Mouse (Mus musculus) megakaryocyte-erythroid progenitor cell, adult 5-6 weeks (primary cell): Measurements from ENCODE around the gene Mettl22. TPM values are rescaled to one million over a fixed set of nuclear protein-coding genes. Genes with fewer than 3 reads are reported as not detected.

Source experiments
- ATAC-seq: replicated peaks from 2 replicates; pipeline ENCODE4 v1.8.0; 2016; ENCODE audit warnings: mild to moderate bottlenecking, inconsistent platforms; ENCODE audit not compliant: severe bottlenecking, poor library complexity, low FRiP score, low TSS enrichment
- total RNA-seq, 2 experiments: library from RNA; stranded (forward) in 1 of 2; stranded (reverse) in 1 of 2; fragments of 200-1000, 215-1000 nt in 1 of 2; fragments of >200 nt in 1 of 2; fragmentation: Nextera tagmentation in 1 of 2; gene quantifications; 2 replicates each; pipeline ENCODE4 v1.2.3; 2014 to 2017

The Mettl22 gene
- total RNA-seq (2014; fragmentation: Nextera tagmentation) (27.1 and 47.9 TPM in 2 replicates), total RNA-seq (2017) (17.1 and 31.8 TPM in 2 replicates)

GRCm38 (mm10) chr16:8470603-8471481 is at the start of gene Mettl22:
Mettl22 (plus strand) TSS chr16:8470788.
- peak; percentile 90 for ATAC-seq

- no peak for ATAC-seq
These were observed 49.7 kb upstream of the Mettl22 start for GRCm38 (mm10) chr16:8420842-8421241.

GRCm38 (mm10) chr16:8423626-8424114 is 46.9 kb upstream of the Mettl22 start:
- no peak for ATAC-seq

GRCm38 (mm10) chr16:8424161-8424970 is 46.2 kb upstream of the Mettl22 start:
- ATAC-seq = no peak

- 0 out of 2 replicates have a peak, but pooled peaks have one; percentile 41 for ATAC-seq
These were observed 45.6 kb upstream of the Mettl22 start, which contains the start of gene Tmem114 for GRCm38 (mm10) chr16:8424971-8425330. Tmem114 (minus strand) TSS chr16:8425136.

GRCm38 (mm10) chr16:8425736-8426135 is 44.9 kb upstream of the Mettl22 start:
- ATAC-seq = no peak

GRCm38 (mm10) chr16:8429531-8429930 is 41.1 kb upstream of the Mettl22 start:
- no peak for ATAC-seq

GRCm38 (mm10) chr16:8432616-8433015 is 38.0 kb upstream of the Mettl22 start:
- no peak for ATAC-seq

GRCm38 (mm10) chr16:8444911-8445310 is 25.7 kb upstream of the Mettl22 start:
- no peak for ATAC-seq

- ATAC-seq = no peak
These were observed 24.3 kb upstream of the Mettl22 start for GRCm38 (mm10) chr16:8446256-8446655.

- no peak for ATAC-seq
These were observed 17.3 kb upstream of the Mettl22 start for GRCm38 (mm10) chr16:8453301-8453700.

- ATAC-seq = peak; percentile 81
These were observed 15.4 kb upstream of the Mettl22 start for GRCm38 (mm10) chr16:8455221-8455620.

GRCm38 (mm10) chr16:8458391-8458790 is 12.2 kb upstream of the Mettl22 start:
- no peak for ATAC-seq

- ATAC-seq = peak; percentile 97
These were observed 11.5 kb upstream of the Mettl22 start for GRCm38 (mm10) chr16:8459098-8459497.

GRCm38 (mm10) chr16:8470132-8470531 is 456 bp upstream of the Mettl22 start:
- peak; percentile 9; the same call in 1 of the 2 replicates for ATAC-seq

GRCm38 (mm10) chr16:8487396-8488005 is 16.9 kb downstream of the Mettl22 start:
- no peak for ATAC-seq

GRCm38 (mm10) chr16:8489340-8489739 is 18.8 kb downstream of the Mettl22 start:
- no peak for ATAC-seq

- ATAC-seq = no peak
These were observed 21.3 kb downstream of the Mettl22 start for GRCm38 (mm10) chr16:8491743-8492490.

- peak; percentile 86 for ATAC-seq
These were observed 23.7 kb downstream of the Mettl22 start for GRCm38 (mm10) chr16:8494268-8494667.
